13 mouse cellular contexts compared by ENCODE assay signal in the genomic region with DNA sequence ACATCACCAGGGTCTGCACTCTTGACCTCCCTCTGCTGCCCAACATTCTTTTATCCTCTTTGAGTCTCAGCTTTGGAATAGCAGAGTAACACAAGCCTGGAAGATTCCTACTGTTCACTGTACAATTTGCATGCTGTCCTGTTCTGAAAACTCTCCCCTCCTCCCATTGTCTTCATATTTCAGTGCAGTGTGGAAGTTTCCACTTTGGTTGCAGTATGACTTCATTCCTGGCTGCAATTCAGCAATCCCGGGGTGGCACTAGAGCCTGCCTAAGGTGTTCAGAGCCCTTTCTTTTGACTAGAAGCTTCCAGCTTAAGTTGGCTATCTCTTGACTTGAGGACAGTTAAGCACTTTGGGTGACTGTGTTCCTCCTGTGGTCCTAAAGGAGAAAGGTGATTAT. TPM values are rescaled to one million over a fixed set of nuclear protein-coding genes. Genes with fewer than 3 reads are reported as not detected.
DNase-seq lines count a peak whose midpoint lies in the region; ATAC-seq lines count a peak whose summit lies in the region.
"Had no signal": no experiment of that assay in that cellular context is flagged by ENCODE, and none has a peak within 500 bp of the region (broad histone marks: within the 10 kb centered on the region; RNA-seq: fewer than 3 reads in every experiment).

No protein-coding gene starts in this region.

- ATAC-seq in heart, embryonic 12.5 days (ENCODE audit: insufficient number of reproducible peaks, low FRiP score), result no peak
- ATAC-seq: forebrain, embryonic 15.5 days had no signal

- H3K36me3 ChIP-seq in heart, embryonic 12.5 days, result peaks cover 21% of the 10 kb centered on the region

- WGBS in heart, embryonic 12.5 days, result 54% methylated on average over 1 of the region's 1 CpGs

- no peaks in the 10 kb centered on the region for H3K9me3 ChIP-seq in heart, embryonic 12.5 days (replicated peaks)
- H3K9me3 ChIP-seq: forebrain, embryonic 15.5 days had no signal

- no peak overlapping the region for H3K27ac ChIP-seq in heart, embryonic 12.5 days (ENCODE audit: poor library complexity, severe bottlenecking)
- H3K27ac ChIP-seq: forebrain, embryonic 15.5 days had no signal

- no peaks in the 10 kb centered on the region for H3K27me3 ChIP-seq in heart, embryonic 12.5 days (replicated peaks)
- H3K27me3 ChIP-seq: forebrain, embryonic 15.5 days had no signal

- no peak overlapping the region for H3K4me2 ChIP-seq in heart, embryonic 12.5 days
- H3K4me2 ChIP-seq: forebrain, embryonic 15.5 days; lung, embryonic 14.5 days had no signal

- peak; percentile 42 to 46 for DNase-seq in heart, adult 18-20 months
- peak; percentile 40 for DNase-seq in right cerebral cortex, adult 18-20 months
- no peak for DNase-seq in right cerebral cortex, postnatal 25 days
- peak; percentile 62 to 78 for DNase-seq in cerebellum, postnatal 25 days
- DNase-seq in retina, postnatal 1 day, result no peak
- no peak for DNase-seq in testis, postnatal 14 days (ENCODE audit: low spot score)
- DNase-seq in thymus, postnatal 0 days (ENCODE audit: low spot score), result no peak
- DNase-seq: embryo, embryonic 11 days; kidney, postnatal 10 days; left cerebral cortex, postnatal 4 days; lung, embryonic 14.5 days had no signal

- peaks cover 19% of the 10 kb centered on the region for H3K4me1 ChIP-seq in heart, embryonic 12.5 days (replicated peaks)
- H3K4me1 ChIP-seq: forebrain, embryonic 15.5 days had no signal

- H3K9ac ChIP-seq in heart, embryonic 12.5 days, result no peak overlapping the region
- H3K9ac ChIP-seq: forebrain, embryonic 15.5 days; lung, embryonic 14.5 days had no signal

- H3K4me3 ChIP-seq in heart, embryonic 12.5 days, result no peak overlapping the region
- H3K4me3 ChIP-seq: forebrain, embryonic 15.5 days had no signal

RNA-seq across cellular contexts. Expression of a gene that starts 12.6 kb away (rescaled TPM):
- under 1 TPM; 0.21 to 0.37 TPM for total RNA-seq in heart, adult 18-20 months (2021)
- polyA plus RNA-seq in heart, embryonic 12.5 days (2016; fragmentation: Nextera tagmentation; extraction: Ambion mirVana), result 0.14 and 0.27 TPM in 2 replicates
- 0.17 TPM in 2 replicates for polyA plus RNA-seq in thymus, postnatal 0 days (2015; fragmentation: Nextera tagmentation; extraction: Ambion mirVana)

RNA-seq across cellular contexts. Expression of a gene that starts 38.4 kb away (rescaled TPM):
- total RNA-seq in heart, adult 18-20 months (2021), result 1 to 10 TPM; 1.3 to 1.4 TPM
- 0.95 and 1.3 TPM in 2 replicates for polyA plus RNA-seq in heart, embryonic 12.5 days (2016; fragmentation: Nextera tagmentation; extraction: Ambion mirVana)
- polyA plus RNA-seq in thymus, postnatal 0 days (2015; fragmentation: Nextera tagmentation; extraction: Ambion mirVana), result 0.27 and 0.31 TPM in 2 replicates

Comparison
In these comparisons a context has a peak if more than half of its experiments do, and no peak if none do; other contexts are left out.
1. DNase-seq: peak in heart, adult 18-20 months (2 of 2), right cerebral cortex, adult 18-20 months (single experiment) and cerebellum, postnatal 25 days (2 of 2); none in right cerebral cortex, postnatal 25 days (single experiment), retina, postnatal 1 day (single experiment), testis, postnatal 14 days (single experiment) and thymus, postnatal 0 days (single experiment).